Mouse (Mus musculus) C2C12 (cell line): ENCODE data around the gene Tmc2. TPM values are rescaled to one million over a fixed set of nuclear protein-coding genes. Genes with fewer than 3 reads are reported as not detected.

Experiments used
- H3K27me3 ChIP-seq: one replicate; pipeline ENCODE4 v1.6.1; 2011; ENCODE audit not compliant: control insufficient read depth, insufficient read depth, insufficient read length
- H3K36me3 ChIP-seq: one replicate; pipeline ENCODE4 v1.6.1; 2011; ENCODE audit not compliant: control insufficient read depth, insufficient read depth
- H3K4me3 ChIP-seq: one replicate; pipeline ENCODE4 v1.5.1; 2011; ENCODE audit warnings: mild to moderate bottlenecking, control low read depth; ENCODE audit not compliant: poor library complexity, insufficient read depth, severe bottlenecking
- H3K79me2 ChIP-seq: one replicate; pipeline ENCODE4 v1.6.1; 2011; ENCODE audit not compliant: control insufficient read depth, insufficient read depth
- H3K79me3 ChIP-seq: one replicate; pipeline ENCODE4 v1.6.1; 2011; ENCODE audit warnings: low read depth, control low read depth
- H3ac ChIP-seq: one replicate; pipeline ENCODE3; 2011; ENCODE audit warnings: low read depth; ENCODE audit not compliant: control insufficient read depth, insufficient read length
- CEBPB ChIP-seq: IDR thresholded peaks from one replicate; pipeline ENCODE4 v1.6.1; 2011; ENCODE audit warnings: low read depth, mild to moderate bottlenecking, control low read depth, moderate library complexity
- CTCF ChIP-seq: IDR thresholded peaks from one replicate; pipeline ENCODE4 v1.5.1; 2011; ENCODE audit not compliant: control insufficient read depth, insufficient read depth, insufficient read length
- FOSL1 ChIP-seq: IDR thresholded peaks from one replicate; pipeline ENCODE4 v1.8.0; 2011; ENCODE audit warnings: mild to moderate bottlenecking, low read length; ENCODE audit not compliant: poor library complexity, insufficient read depth, severe bottlenecking
- MAX ChIP-seq: IDR thresholded peaks from one replicate; pipeline ENCODE4 v1.6.1; 2011; ENCODE audit warnings: mild to moderate bottlenecking, control low read depth
- MYOD1 ChIP-seq: IDR thresholded peaks from one replicate; pipeline ENCODE4 v1.6.1; 2011; ENCODE audit warnings: low read depth; ENCODE audit not compliant: control insufficient read depth, insufficient read length
- MYOG ChIP-seq: IDR thresholded peaks from one replicate; pipeline ENCODE4 v1.6.1; 2011; ENCODE audit not compliant: control insufficient read depth, insufficient read length; ENCODE audit errors: extremely low read depth
- USF1 ChIP-seq: IDR thresholded peaks from one replicate; pipeline ENCODE4 v1.6.1; 2011; ENCODE audit warnings: low read depth, mild to moderate bottlenecking, control low read depth, moderate library complexity
- polyA plus RNA-seq: library from polyadenylated mRNA; unstranded; fragments of >200 nt; fragmentation: generic; extraction: Trizol; gene quantifications from one replicate; pipeline ENCODE4 v1.2.1, GENCODE M21; 2012; ENCODE audit warnings: missing spikeins

Gene Tmc2
- polyA plus RNA-seq, 1 experiment: not detected

DNA sequence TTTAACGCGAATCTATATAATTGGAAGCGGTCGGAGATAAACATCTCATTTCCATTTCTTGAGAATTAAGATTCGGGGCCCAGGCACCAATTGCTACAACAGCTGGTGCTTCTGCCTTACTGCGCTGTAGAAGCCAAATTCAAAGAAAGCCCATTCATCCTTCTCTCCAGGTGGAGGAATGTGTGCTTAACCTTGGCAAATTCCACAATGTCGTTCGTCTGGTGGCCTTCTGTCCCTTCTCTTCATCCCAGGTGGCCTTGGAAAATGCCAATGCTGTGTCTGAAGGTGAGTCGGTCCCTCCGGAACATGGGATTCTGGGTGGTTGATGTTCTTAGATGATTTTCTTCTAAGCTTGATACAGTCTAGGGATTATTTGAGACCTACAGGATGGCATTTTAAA is 79.9 kb downstream of the Tmc2 start:
- Histone ChIP-seq H3K36me3 (peaks cover 49% of the 10 kb centered on the region), H3K79me3 (peaks cover 46% of the 10 kb centered on the region), H3K27me3 (no peaks in the 10 kb centered on the region), H3K4me3 (peak overlapping the region; percentile 95), H3K79me2 (peaks cover 53% of the 10 kb centered on the region), H3ac (peak overlapping the region; percentile 86)
- TF ChIP-seq FOSL1: no peak
- TF ChIP-seq MAX: no peak
- no peak for TF ChIP-seq USF1
- no peak for TF ChIP-seq MYOG
- TF ChIP-seq MYOD1: no peak
- TF ChIP-seq CEBPB: no peak
- no peak for TF ChIP-seq CTCF

DNA sequence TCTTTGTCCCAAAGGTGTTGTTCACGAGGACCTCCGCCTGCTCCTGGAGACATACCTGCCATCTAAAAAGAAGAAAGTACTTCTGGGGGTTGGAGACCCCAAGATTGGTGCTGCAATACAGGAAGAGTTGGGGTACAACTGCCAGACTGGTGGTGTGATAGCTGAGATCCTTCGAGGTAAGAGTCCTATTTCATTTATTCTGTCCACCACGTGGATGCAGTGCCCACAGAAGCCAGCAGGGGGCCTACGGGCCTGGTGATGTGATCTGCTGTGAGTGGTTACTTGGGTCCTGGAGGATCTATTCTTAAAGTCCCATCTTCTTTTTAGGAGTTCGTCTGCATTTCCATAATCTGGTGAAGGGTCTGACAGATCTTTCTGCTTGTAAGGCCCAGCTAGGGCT is 80.7 kb downstream of the Tmc2 start:
- Histone ChIP-seq H3K36me3 (peaks cover 55% of the 10 kb centered on the region), H3K79me3 (peaks cover 46% of the 10 kb centered on the region), H3ac (peak overlapping the region; percentile 72), H3K27me3 (no peaks in the 10 kb centered on the region), H3K79me2 (peaks cover 53% of the 10 kb centered on the region), H3K4me3 (peak overlapping the region; percentile 95)
- TF ChIP-seq CEBPB (no peak), MYOD1 (no peak), CTCF (no peak), USF1 (no peak), MAX (peak; percentile 96)

- peaks cover 74% of the 10 kb centered on the region for H3K79me2 ChIP-seq
- H3ac ChIP-seq: no peak overlapping the region
- no peaks in the 10 kb centered on the region for H3K27me3 ChIP-seq
- H3K4me3 ChIP-seq: no peak overlapping the region
- TF ChIP-seq FOSL1 (no peak), MYOD1 (no peak), CTCF (no peak), MYOG (no peak), CEBPB (no peak), USF1 (no peak), MAX (no peak)
- peaks cover 77% of the 10 kb centered on the region for H3K36me3 ChIP-seq
- peaks cover 63% of the 10 kb centered on the region for H3K79me3 ChIP-seq
Measured at GRCm38 (mm10) chr2:130279600-130280091, 84.7 kb downstream of the Tmc2 start.

- Histone ChIP-seq H3K4me3 (no peak overlapping the region), H3K79me3 (peaks cover 62% of the 10 kb centered on the region), H3K27me3 (no peaks in the 10 kb centered on the region), H3K36me3 (peaks cover 71% of the 10 kb centered on the region), H3ac (no peak overlapping the region), H3K79me2 (peaks cover 74% of the 10 kb centered on the region)
- TF ChIP-seq MYOD1: no peak
- TF ChIP-seq USF1: no peak
- TF ChIP-seq MAX: no peak
- TF ChIP-seq MYOG: no peak
- TF ChIP-seq CEBPB: no peak
- TF ChIP-seq CTCF: no peak
- TF ChIP-seq FOSL1: no peak
Measured at GRCm38 (mm10) chr2:130280224-130280623, 85.2 kb downstream of the Tmc2 start.

DNA sequence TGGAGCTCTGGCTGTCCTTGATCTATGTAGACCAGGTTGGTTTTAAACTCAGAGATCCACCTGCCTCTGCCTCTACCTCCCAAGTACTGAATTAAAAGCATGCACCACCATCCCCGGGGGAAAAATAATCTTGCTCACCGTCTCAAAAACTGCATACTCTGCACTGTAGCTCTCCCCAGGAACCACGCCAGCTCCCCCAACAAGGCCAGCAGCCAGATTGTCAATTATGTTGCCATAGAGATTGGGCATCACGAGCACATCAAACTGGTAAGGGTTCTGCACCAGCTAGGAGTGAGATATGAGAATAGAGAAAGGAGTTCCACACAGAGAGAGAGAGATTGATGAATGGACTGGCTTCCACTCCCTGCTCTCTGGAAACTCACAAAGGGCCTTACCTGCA is 85.8 kb downstream of the Tmc2 start:
- no peak overlapping the region for H3K4me3 ChIP-seq
- H3K27me3 ChIP-seq: no peaks in the 10 kb centered on the region
- H3K79me3 ChIP-seq: peaks cover 59% of the 10 kb centered on the region
- H3K79me2 ChIP-seq: peaks cover 74% of the 10 kb centered on the region
- no peak overlapping the region for H3ac ChIP-seq
- TF ChIP-seq FOSL1 (no peak), MAX (no peak), CTCF (no peak), MYOG (no peak), MYOD1 (no peak), USF1 (no peak), CEBPB (no peak)
- H3K36me3 ChIP-seq: peaks cover 65% of the 10 kb centered on the region

- TF ChIP-seq MYOG (no peak), MAX (peak; percentile 40), CEBPB (no peak)
Measured at GRCm38 (mm10) chr2:130283854-130284654, 89.1 kb downstream of the Tmc2 start, which contains the start of gene Idh3b. Gene Idh3b (minus strand): TSS chr2:130284547.

More at GRCm38 (mm10) chr2:130283854-130284654, 89.1 kb downstream of the Tmc2 start, which contains the start of gene Idh3b:
- H3K27me3 ChIP-seq: no peaks in the 10 kb centered on the region
- peak within 1 kb of the TSS; percentile 94 for H3ac ChIP-seq
- H3K79me2 ChIP-seq: peaks cover 51% of the 10 kb centered on the region
- peaks cover 39% of the 10 kb centered on the region for H3K79me3 ChIP-seq
- H3K4me3 ChIP-seq: peak within 1 kb of the TSS; percentile 99
- peaks cover 35% of the 10 kb centered on the region for H3K36me3 ChIP-seq
